Mouse (Mus musculus) ES-E14 (cell line): ENCODE results near the gene Cnep1r1. TPM values are rescaled to one million over a fixed set of nuclear protein-coding genes. Genes with fewer than 3 reads are reported as not detected.

Experiments
- DNase-seq: peaks from one replicate; pipeline ENCODE4 v3.0.0-alpha.2; 2013; ENCODE audit warnings: low read depth, low spot score
- H3K27ac ChIP-seq: 2 replicates; pipeline ENCODE4 v1.5.1; 2012; ENCODE audit warnings: low read depth, mild to moderate bottlenecking, low read length, moderate library complexity, mixed read lengths; ENCODE audit not compliant: poor library complexity, insufficient read depth, severe bottlenecking
- H3K36me3 ChIP-seq: 2 replicates; pipeline ENCODE4 v1.6.1; 2012; ENCODE audit warnings: mild to moderate bottlenecking, low read length, moderate library complexity, mixed read lengths; ENCODE audit not compliant: control insufficient read depth, poor library complexity, insufficient read depth, severe bottlenecking
- H3K4me1 ChIP-seq, 2 experiments: fragments of 150-350 bp in 1 of 2; sonication (generic) in 1 of 2; 2 replicates each; pipeline ENCODE4 v1.6.1; 2012; ENCODE audit warnings: low read length in 2 of 2, mild to moderate bottlenecking in 1 of 2, mixed read lengths in 1 of 2; ENCODE audit not compliant: control insufficient read depth in 2 of 2, insufficient read depth in 2 of 2, poor library complexity in 1 of 2
- H3K4me3 ChIP-seq, 2 experiments: fragments of 150-350 bp in 1 of 2; sonication (generic) in 1 of 2; 2 replicates each; pipeline ENCODE4 v1.5.1; 2012; ENCODE audit warnings: low read length in 2 of 2, low read depth in 1 of 2, mild to moderate bottlenecking in 1 of 2, mixed read lengths in 1 of 2; ENCODE audit not compliant: insufficient read depth in 1 of 2, poor library complexity in 1 of 2, severe bottlenecking in 1 of 2
- H3K9ac ChIP-seq: 2 replicates; pipeline ENCODE4 v1.6.1; 2012; ENCODE audit warnings: low read depth, mild to moderate bottlenecking, low read length, mixed read lengths; ENCODE audit not compliant: poor library complexity, insufficient read depth, severe bottlenecking
- H3K9me3 ChIP-seq: fragments of 150-350 bp; sonication (generic); 2 replicates; pipeline ENCODE4 v1.6.1; 2012; ENCODE audit warnings: low read depth, mild to moderate bottlenecking, low read length; ENCODE audit not compliant: control insufficient read depth, insufficient read depth
- CHD2 ChIP-seq: IDR thresholded peaks from 2 replicates; pipeline ENCODE4 v1.6.1; 2014; ENCODE audit warnings: mild to moderate bottlenecking, low read depth, low read length, inconsistent platforms
- HCFC1 ChIP-seq: IDR thresholded peaks from 2 replicates; pipeline ENCODE4 v1.6.1; 2012; ENCODE audit warnings: low read length, inconsistent platforms, borderline replicate concordance; ENCODE audit not compliant: insufficient read depth
- MAFK ChIP-seq: IDR thresholded peaks from 2 replicates; pipeline ENCODE4 v1.6.1; 2014; ENCODE audit warnings: mild to moderate bottlenecking, low read depth, low read length, inconsistent platforms; ENCODE audit not compliant: insufficient read depth
- ZC3H11A ChIP-seq: IDR thresholded peaks from 2 replicates; pipeline ENCODE4 v1.6.1; 2012; ENCODE audit warnings: low read depth, mild to moderate bottlenecking, inconsistent platforms, low read length, borderline replicate concordance
- ZNF384 ChIP-seq: IDR thresholded peaks from 2 replicates; pipeline ENCODE4 v1.6.1; 2012; ENCODE audit warnings: low read depth, low read length, inconsistent platforms
- in situ Hi-C, 2 experiments: fragments of 600-800 bp; cut with MboI; formaldehyde crosslinking; loops; one replicate each; pipeline ENCODE4 v1.15.1; 2025; ENCODE audit warnings: low sequenced_read_pairs in 2 of 2, inconsistent platforms in 1 of 2; ENCODE audit not compliant: unreplicated experiment in 2 of 2
- total RNA-seq: library from RNA; depleted of rRNA; stranded (reverse); fragments of 300-350 nt; gene quantifications from 2 replicates; pipeline ENCODE4 v1.2.3, GENCODE M21; 2012; rRNA removed

The Cnep1r1 gene
- total RNA-seq, 1 experiment = 23.7 TPM

DNA sequence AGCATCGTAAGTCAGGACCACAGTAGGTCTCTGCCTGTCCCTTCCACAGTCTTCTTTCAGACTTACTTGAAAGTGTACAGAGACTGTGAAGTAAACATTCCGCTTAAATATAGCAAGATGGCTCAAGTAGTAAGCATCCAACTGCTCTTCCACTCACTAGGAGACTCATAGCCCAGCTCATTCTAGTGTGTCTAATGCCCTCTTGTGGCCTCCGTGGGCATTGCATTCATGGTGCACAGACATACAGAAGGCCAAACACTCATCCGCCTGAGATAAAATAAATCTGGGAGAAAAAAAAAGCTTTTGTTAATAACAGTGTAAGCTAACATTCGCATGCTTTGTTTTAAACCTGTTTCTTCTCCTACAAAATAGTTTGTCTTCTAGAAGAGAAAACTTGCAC, 42.9 kb downstream of the Cnep1r1 start:
- H3K27ac ChIP-seq = no peak overlapping the region
- H3K36me3 ChIP-seq = peaks cover 23% of the 10 kb centered on the region
- H3K9ac ChIP-seq = no peak overlapping the region
- peak; percentile 74 for DNase-seq
- H3K9me3 ChIP-seq = no peaks in the 10 kb centered on the region
- TF ChIP-seq ZC3H11A (no peak), HCFC1 (no peak), CHD2 (no peak), MAFK (no peak), ZNF384 (no peak)
- in situ Hi-C loops = no loop called here
- no peak overlapping the region for H3K4me3 ChIP-seq
- no peaks in the 10 kb centered on the region for H3K4me1 ChIP-seq

DNA sequence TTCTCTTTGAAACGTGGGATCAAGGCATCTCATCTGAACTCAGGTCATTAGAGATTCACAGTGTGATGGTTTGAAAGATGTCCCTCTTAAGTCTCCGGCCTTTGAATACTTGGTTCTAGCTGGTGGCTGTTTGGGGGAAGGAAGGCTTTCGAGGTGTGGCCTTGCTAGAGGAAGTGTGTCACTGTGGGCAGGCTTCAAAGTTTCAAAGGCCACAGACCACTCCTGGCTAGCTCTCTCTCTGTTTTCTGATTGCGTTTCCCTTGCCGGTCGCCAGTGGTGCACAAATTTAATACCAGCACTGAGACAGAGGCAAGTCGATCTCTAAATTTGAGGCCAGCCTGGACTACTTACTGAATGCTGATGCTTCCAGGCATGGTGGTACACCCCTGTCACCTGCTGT, 56.7 kb downstream of the Cnep1r1 start:
- TF ChIP-seq MAFK (no peak), ZC3H11A (no peak), ZNF384 (no peak), CHD2 (no peak), HCFC1 (no peak)
- in situ Hi-C loops = no loop called here
- Histone ChIP-seq H3K9ac (no peak overlapping the region), H3K36me3 (peaks cover 2% of the 10 kb centered on the region; the same call in 1 of the 2 replicates), H3K27ac (no peak overlapping the region), H3K4me1 (peaks cover 3 to 4% of the 10 kb centered on the region in 2 experiments; a peak in 2 of 4 replicates), H3K4me3 (no peak overlapping the region), H3K9me3 (no peaks in the 10 kb centered on the region)
- no peak for DNase-seq

- no peak for DNase-seq
- H3K9ac ChIP-seq = no peak overlapping the region
- TF ChIP-seq MAFK (no peak), ZC3H11A (no peak), CHD2 (no peak), ZNF384 (no peak), HCFC1 (no peak)
- no peaks in the 10 kb centered on the region for H3K9me3 ChIP-seq
- H3K36me3 ChIP-seq = no peaks in the 10 kb centered on the region
- in situ Hi-C loops = no loop called here
- H3K27ac ChIP-seq = no peak overlapping the region
- no peak overlapping the region for H3K4me3 ChIP-seq
- H3K4me1 ChIP-seq = peaks cover 2% of the 10 kb centered on the region in 2 experiments; a peak in 2 of 4 replicates
These were observed 58.7 kb downstream of the Cnep1r1 start for GRCm38 (mm10) chr8:88177291-88177690.

DNA sequence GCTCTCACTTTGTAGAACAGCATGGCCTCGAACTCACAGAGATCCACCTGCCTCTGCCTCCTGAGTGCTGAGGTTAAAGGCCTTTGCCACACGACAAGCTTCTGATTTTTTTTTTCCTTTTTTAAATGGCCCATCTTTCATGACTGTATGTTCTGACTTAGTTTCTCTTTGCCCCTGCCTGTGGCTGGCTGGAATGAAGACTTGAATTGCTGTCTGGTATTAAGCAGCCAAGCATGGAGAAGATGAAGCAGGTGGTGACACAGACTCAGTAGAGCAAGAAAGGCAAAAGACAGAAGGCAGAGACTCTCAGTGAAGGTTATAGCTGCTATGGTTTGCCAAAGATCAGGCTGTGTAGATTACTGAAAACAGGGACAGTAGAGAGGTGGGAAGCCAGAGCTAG, 64.6 kb downstream of the Cnep1r1 start:
- Histone ChIP-seq H3K9ac (no peak overlapping the region), H3K36me3 (no peaks in the 10 kb centered on the region), H3K9me3 (no peaks in the 10 kb centered on the region), H3K4me3 (no peak overlapping the region), H3K27ac (no peak overlapping the region), H3K4me1 (no peaks in the 10 kb centered on the region)
- no peak for DNase-seq
- in situ Hi-C loops = no loop called here
- TF ChIP-seq MAFK (no peak), HCFC1 (no peak), ZNF384 (no peak), CHD2 (no peak), ZC3H11A (no peak)

Other genes starting within 250 kb of the Cnep1r1 start
- 21.4 and 23.2 TPM in 2 replicates for gene Zfp423, start 159.2 kb upstream of the Cnep1r1 start, total RNA-seq
- 41.1 and 55.5 TPM in 2 replicates for gene Heatr3, start 19.1 kb downstream of the Cnep1r1 start, total RNA-seq
- 35.8 and 37.0 TPM in 2 replicates for gene Tent4b, start 80.4 kb downstream of the Cnep1r1 start, total RNA-seq
- 3.8 and 4.2 TPM in 2 replicates for gene Adcy7, start 153.6 kb downstream of the Cnep1r1 start, total RNA-seq
- 33.1 and 45.5 TPM in 2 replicates for gene Brd7, start 243.4 kb downstream of the Cnep1r1 start, total RNA-seq